Mouse (Mus musculus) heart, adult 11 months (tissue): ENCODE measurements around the gene Fam89b.

Source experiments
- DNase-seq: peaks from one replicate; pipeline ENCODE4 v3.0.0; 2022

Gene Fam89b

DNA sequence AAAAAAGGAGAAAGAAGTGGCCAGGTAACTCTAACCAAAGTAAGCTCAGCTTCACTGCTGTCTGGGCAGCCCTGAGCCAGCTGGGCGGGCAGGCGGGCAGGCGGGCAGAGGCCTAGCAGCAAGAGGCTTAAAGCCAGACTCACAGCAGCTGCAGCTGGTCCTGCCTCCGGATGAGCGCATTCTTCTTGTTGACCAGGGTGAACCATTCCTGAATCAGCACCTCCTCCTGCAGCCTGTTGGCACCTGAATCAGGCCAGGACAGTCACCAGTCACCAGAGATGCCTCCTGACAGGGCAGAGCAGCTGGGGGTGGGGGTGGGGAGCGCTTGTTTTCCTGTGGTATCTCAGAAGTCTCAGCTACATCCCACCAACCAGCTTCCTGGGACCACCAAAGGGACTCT lies 19.4 kb downstream of the Fam89b start:
- peak; percentile 87 for DNase-seq

DNA sequence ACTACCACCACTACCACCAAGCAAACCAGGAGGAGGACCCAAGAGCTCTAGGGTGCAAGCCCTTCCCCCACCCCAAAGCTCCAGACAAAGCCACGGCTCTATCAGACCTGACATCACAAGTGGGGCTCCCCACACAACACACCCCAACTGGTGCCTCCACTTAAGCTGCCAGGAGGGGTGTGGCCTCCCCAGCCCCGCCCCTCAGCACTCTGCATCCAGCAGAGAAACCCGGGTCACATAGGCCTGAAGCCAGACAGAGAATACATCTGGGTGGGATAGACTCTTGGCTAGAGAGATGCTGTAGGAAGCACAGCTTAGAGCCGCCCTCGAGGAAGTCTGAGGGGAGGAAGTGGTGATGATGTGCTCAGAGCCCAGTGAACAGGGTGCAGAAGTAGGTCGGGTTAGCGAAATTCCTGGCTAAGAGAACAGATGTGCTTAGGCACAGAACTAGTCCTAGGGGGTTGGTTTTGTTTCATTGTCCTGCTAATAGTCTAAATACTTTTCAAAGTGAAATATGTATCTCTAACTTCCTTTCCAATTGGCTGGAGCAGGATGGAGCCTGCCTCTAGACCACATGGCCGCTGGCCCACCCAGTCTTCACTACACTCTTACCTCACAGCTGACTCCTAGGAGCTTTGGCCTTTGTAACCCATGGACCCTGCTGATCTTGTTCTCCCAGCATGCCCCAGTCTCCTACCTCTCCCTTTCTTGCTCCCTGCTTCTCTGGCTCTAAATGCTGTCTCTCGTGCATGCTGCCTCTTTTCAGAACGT lies 24.5 kb downstream of the Fam89b start:
- DNase-seq: peak; percentile 96

DNA sequence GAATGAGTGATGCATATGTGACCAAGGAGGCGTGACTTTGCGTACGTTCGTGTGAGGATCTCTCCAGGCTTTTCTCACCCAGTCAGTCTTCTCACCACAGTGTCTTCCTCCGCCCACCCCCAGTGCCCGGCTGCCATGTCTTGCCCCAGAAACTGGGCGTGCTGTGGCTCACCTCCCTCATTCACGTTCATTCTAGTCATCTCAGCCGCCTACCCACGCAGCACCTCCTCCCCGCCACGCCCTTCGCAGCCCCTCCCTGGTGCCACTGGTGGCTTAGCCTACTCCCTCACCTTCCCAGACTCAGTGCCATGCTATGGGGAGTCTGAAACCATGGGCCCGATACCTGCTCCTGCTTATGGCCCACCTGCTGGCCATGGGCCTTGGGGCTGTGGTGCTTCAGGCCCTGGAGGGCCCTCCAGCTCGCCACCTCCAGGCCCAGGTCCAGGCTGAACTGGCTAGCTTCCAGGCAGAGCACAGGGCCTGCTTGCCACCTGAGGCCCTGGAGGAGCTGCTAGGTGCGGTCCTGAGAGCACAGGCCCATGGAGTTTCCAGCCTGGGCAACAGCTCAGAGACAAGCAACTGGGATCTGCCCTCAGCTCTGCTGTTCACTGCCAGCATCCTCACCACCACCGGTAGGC lies 25.2 kb downstream of the Fam89b start, which contains the start of gene Kcnk7:
TSS of gene Kcnk7 (plus strand) at position 205 of the 638 bp plus-strand sequence.
- no peak for DNase-seq

DNA sequence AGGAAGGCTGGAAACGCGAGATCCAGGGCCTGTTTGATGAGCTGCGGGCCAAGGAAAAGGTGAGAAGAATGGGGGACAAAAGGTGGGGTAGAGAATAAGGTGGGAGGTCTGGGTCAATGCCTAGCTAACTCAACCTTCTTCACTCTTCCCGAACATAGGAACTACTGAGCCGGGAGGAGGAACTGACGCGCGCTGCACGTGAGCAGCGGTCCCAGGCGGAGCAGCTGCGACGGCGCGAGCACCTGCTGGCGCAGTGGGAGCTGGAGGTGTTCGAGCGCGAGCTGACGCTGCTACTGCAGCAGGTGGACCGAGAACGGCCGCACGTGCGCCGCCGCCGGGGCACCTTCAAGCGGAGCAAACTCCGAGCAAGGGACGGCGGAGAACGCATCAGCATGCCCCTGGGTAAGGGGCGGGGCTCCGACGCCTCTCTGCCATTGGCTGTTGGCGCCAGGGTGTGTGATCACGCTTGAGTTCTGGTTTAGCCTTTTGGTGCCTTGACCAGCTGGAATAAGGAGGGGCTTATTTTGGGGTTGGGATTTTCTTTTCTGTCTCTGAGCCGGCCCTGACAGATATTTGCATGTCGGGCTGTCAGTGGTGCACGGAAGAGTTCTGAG lies 33.5 kb downstream of the Fam89b start:
- DNase-seq: peak; percentile 91

DNA sequence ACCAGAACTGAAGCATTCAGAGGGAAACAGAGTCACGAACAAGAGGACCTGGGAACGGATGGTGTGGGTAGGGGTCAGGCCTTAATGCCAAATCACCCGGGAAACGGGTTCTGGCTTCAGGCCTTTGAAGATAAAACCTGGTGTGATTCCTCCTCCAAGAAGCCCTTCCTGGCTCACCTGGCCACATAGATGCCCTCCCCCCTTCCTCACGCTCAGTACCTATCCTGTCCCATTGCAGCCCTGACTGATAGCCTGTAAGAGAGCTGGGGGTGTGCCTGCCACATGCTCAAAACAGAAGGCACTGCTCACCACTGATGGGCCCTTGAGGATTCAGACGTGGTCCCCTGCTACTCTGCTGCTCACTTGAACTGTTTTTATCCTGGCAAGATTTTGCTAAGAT lies 35.7 kb downstream of the Fam89b start:
- DNase-seq: peak; percentile 92

DNA sequence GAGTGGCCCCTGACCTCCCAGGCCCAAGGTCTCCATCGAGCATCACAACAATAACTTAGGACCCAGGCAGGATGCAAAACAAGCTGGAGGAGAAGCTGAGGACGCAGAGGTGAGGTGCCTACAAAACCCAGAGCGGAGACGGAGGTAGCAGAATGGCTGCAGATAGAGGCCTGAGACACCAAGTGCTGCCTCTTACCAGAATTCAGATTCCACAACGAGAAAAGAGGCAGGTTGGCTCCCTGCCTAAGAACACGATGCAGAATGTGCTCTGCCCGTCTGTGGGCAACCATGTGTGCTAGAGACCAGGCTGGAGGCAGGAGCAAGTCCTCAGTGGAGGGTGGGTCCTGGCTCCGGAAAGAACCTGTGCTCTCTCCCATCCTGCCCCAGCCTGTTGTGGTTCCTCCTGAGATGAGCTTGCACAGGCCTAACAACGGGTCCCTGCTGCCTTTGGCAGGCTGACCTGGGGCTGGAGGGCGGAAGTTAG lies 36.5 kb downstream of the Fam89b start:
- peak; percentile 95 for DNase-seq

DNA sequence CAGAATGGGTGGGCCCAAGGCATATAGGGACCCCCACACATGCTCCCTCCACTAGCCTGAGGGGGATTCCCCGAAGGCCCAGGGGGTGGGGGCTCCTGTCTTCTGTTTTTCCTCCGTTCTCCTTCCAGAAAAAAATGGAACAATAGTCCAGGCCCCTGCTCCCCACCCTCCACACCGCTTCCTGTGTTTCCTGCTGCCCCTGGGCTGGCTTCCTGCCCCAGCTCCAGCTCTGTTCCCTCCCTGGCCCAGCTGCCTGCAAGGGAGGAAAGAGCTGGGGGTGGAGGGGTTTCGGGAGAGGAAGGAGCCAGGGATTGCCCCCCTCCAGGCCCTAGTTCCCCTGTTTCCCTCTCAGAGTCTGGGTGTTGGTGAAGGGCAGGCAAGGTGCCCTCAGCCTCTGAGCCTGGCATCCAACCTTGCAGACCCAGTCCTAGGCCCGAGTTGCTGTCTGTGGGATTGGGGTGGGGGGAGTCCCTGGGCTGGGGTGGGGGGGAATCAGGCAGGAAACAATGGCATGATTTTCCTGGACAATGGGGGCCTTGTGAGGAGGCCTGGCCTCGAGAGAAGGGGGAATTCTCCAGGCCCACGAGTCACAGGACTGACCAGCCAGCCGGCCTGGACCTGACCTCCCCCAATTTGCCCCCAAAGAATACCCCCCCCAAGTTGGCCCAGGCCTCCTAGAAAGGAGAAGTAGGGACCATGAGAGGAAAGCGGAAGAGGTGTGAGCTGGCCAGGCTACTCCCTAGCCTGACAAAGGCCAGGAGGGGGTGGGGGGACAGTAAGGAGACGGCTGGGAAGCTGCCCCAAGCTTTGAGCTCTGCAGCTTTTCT lies 37.2 kb downstream of the Fam89b start:
- peak; percentile 99 for DNase-seq

DNA sequence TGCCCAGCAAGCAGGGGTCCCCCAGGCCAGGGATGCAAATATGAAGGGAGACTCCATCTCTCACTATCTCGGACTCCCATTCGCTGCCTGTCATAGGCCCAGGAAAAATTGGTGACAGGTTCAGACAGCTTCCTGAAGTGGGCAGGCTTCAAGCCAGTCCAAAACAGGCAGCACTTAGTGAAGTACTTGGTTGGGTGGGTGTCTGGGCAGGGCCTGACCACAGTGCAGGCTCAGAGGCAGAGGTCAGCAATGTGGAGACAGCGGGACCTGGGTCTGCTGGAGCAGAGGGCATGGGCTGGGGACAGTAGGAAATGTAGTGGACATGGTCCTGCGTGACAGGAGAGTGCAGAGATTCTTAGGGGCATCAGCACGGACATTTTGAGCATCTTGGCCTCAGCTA lies 37.9 kb downstream of the Fam89b start:
- DNase-seq: peak; percentile 95

DNA sequence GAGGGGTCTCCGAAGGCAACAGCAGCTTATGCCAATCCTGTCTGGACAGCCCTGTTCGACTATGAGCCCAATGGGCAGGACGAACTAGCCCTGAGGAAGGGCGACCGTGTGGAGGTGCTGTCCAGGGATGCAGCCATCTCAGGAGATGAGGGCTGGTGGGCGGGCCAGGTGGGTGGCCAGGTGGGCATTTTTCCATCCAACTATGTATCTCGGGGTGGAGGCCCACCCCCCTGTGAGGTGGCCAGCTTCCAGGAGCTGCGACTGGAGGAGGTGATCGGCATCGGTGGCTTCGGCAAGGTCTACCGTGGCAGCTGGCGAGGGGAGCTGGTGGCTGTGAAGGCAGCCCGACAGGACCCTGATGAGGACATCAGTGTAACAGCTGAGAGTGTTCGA lies 39.1 kb downstream of the Fam89b start:
- peak; percentile 97 for DNase-seq

DNA sequence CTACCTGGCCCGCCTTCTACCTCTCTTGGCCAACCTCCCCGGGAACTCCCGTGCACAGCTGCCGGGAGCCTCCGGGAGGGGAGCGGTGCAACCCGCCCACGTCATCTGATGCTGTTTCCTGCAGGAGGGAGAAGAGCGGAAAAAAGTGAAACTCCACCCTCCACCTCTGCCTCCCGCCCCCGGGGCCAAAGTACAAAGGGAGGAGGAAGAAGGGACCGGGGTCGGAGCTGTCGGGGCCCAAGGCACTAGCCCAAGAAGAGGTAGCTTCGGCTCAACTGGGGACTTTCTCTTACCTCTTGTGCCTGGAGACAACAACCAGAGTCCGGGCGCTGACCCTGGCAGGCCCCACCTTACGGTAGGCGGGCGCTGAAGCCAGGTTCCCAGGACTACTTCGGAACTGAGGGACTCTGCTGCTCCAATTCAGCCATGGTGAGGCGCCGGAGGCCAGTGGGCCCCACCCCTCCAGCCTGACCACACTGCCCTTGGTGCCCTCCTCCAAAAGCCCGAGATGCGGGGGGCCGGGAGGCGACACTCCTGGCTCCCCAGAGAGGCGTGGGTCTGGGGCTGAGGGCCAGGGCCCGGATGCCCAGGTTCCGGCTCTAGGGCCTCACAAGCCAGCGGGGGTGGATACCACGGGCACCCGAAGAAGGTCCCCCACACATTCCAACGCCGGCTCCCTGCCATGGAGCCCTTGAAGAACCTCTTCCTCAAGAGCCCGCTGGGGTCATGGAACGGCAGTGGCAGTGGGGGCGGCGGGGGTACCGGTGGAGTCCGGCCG lies 39.7 kb downstream of the Fam89b start:
- peak; percentile 100 for DNase-seq

DNA sequence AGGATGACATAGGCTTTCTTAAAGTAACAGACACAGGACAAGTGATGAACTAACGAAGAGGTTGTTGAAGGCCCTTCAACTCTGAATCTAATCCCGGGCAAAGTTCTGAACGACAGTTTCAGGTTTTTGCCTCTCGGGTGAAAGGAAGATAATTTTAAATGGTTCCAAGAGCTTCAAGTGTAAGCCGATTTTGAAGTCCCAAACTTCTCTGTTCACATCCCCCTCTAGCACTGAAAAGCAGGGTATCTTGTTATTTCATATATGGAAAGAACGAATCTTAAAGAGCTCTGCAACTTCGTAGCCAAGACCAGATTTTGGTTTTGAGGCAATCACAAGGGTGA lies 40.4 kb downstream of the Fam89b start:
- DNase-seq: no peak

DNA sequence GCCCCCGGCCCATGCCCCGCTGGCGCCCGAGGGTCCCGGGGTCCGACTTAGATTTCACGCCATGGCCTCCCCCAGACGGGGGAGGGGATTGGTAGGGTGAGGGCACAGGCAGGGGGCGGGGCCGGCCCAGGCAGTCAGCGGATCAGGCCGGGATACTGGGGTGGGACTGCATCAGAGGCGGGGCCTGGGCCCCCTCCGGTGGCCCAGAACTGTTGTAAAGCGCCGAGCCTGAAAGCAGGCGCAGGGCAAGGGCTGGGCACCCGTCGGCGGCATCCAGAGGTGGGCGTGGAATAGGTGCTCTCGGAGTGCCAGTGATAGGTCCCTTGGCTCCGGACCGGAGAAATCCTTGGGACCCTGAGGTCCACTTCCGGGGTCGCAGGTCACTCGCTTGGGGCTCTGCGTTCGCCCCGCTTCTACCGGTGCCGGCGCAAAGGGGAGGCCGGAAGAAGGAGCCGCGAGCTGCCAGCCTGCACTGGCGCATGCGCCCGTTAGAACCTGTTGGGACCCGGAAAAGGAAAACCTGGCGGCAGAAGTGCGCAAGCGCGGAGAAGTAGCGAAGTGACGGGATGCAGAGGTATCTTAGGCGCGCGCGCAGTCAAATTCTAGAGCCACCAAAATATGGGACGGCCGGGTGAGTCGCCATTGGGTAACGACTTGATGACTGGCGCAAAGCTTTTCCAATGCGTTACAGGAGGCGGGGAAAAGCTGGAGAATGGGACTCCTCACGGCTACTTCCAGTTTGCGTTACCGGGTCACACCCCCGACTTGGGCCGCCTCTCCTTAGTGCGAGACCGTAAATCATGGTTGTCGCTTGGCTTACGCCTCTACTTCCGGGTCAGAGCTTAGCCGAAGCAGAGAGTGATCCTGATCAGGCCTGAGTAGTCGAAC lies 41.0 kb downstream of the Fam89b start, which contains the start of the genes Map3k11 and Pcnx3:
TSS of gene Map3k11 (plus strand) at position 543 of the 888 bp plus-strand sequence.
TSS of gene Pcnx3 (minus strand) at position 709 of the 888 bp plus-strand sequence.
- peak; percentile 100 for DNase-seq

DNA sequence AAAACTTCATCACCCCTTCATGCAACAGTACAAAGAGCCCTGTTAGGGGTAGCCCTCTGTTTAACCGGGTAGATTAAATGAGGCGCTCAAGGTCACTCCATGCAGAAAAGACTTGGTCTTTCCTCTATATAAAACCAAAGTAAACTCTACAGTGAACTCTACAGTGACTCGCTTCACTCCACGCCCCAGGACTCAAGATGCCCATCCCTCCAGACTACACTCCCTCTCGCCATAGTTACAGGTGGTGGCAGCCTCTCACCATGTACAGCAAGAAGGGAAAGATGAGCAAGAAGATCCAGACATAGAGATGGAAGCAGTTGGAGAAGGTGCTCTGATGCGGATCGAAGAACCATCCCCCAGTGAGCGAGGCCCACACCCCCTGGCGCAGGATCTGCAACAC lies 41.7 kb downstream of the Fam89b start:
- DNase-seq: peak; percentile 92

DNA sequence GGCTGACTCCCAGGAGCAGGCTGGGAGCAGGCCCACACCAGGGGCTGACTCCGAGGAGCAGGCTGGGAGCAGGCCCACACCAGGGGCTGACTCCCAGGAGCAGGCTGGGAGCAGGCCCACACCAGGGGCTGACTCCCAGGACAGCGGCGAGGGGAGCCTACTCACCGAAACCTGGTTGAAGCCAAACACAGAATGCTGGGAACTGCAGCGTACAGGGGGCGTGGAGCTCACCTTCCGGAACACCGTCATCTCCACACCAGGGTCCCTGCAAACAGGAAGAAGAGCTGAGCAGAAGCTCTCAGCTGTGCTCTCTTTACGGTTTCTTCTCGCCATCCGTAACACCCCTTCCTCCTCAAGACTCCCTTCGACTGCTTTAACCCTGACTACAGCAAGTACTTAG lies 42.5 kb downstream of the Fam89b start:
- DNase-seq: peak; percentile 92

DNA sequence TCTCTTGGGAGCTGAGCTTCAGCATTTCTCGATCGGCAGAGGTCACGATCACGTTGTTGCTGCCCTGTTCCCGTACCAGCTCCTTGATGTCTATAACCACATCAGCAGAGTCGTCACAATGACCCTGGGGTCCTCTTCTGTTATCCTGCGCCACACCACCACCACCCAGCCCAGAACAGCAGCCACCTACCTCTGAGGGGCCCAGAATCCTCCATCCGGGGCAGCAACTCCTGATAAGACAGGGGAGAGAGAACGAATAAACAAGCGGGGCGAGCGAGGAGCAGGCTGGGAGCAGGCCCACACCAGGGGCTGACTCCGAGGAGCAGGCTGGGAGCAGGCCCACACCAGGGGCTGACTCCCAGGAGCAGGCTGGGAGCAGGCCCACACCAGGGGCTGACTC lies 43.0 kb downstream of the Fam89b start:
- no peak for DNase-seq

DNA sequence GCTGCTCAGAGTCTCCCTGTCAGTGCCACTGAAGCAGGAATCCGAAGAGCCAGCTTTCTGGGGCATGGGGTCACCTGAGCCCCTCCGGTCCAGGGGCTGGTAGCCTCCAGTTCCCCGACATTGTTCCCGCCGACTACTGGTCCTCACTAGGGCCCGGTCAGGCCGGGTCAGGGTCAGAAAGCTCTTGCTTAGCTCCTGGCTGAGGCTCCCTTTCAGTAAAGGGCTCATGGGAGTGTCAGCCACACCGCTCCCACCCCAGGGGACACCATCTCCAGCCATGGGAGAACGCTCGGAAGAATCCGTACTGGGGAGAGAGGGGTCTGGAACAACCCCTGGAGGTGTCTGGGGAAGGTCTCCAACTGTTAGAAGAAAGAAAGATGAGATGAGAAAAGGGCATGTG lies 43.6 kb downstream of the Fam89b start:
- peak; percentile 92 for DNase-seq

DNA sequence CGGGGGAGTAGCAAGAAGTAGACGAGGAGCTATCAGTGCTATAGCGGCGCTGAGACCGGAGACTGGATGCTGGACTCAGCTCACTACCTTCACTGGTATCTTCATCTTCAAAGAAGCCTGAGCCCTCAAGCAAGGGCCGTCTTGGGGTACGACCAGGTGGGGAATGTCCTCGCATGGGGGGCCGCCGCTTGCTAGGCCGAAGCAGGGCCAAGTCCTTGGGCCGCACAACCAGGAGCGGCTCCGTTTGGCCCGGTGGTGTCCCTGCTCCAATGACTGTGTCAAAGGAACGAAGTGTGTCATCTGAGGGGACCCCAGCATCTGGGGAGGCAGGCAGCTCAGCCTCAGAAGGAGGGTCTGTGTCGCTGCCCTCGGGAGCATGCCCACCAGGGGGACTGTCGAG lies 44.0 kb downstream of the Fam89b start:
- DNase-seq: peak; percentile 92

DNA sequence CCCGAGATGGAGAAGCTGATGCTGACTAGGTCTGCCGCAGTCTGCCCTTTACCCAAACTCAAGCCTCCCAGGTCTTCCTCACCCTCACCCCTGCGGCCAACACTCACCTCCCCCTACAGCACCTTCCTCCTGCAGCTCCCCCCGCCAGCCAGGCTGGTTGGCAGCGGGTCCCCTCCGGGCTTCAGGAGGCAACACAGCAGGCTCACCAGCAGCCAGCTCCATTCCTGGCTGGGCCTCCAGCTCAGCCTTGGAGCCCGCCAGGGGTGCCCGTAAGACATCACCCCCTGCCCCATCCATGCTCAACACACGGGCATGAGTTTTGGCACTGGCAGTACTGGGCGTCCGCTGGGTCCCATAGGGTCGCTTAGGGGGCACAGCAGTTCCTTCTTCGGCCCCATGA lies 44.5 kb downstream of the Fam89b start:
- peak; percentile 91 for DNase-seq

DNA sequence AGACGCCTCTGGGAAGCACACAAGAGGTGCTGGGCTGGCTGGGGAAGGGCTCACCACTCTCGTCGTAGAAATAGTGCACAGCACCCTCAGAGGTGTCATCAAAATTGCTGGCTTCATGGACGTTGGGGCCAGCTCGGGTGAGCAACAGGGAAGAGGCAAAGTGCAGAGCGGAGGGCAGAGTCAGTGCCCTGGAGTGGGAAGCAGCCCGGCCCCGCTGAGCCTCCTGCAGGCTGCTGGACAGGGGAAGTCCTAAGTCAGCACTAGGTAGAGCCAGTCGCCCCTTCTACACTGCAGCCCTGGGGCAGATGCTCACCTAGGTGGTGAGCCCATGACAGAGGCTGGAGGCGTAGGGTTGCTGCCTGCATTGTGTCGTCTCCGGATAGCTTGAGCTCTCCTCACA lies 45.2 kb downstream of the Fam89b start:
- no peak for DNase-seq

DNA sequence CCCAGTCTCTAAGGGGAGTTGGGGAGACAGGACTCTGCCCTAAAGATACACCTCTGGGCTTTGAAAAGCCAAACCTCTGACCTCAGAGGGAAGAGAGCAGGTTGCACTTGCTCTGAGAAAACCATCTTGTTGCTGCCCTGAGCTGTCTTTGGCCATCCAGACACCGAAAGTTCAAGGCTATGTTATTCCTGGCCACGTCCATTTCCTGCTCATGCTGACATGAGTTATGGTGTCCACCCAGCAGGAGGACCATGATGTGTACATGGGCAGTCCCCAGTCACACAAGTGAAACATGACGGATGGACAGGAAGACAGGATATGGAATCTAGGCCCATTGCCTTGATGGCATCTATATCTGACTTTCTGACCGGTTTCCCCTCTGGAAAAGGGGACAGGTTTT lies 49.0 kb downstream of the Fam89b start:
- DNase-seq: no peak
